Mouse (Mus musculus): ENCODE measurements around the gene Parg. TPM values are rescaled to one million over a fixed set of nuclear protein-coding genes. Genes with fewer than 3 reads are reported as not detected.

The Parg gene
- polyA plus RNA-seq, 1 experiment from 2014 or later, result 7.4 TPM

GRCm38 (mm10) chr14:32332515-32333445, 131.0 kb downstream of the Parg start:
- no peak overlapping the region for H3K27ac ChIP-seq (ENCODE audit: low read depth)
- 85% methylated on average over 20 of the region's 20 CpGs for WGBS (ENCODE audit: insufficient replicate concordance)
- ATAC-seq (no peak), DNase-seq (no peak)
- H3K9ac ChIP-seq (replicated peaks), result no peak overlapping the region
- H3K36me3 ChIP-seq (replicated peaks; ENCODE audit: insufficient read depth, low read length), result no peaks in the 10 kb centered on the region
- TF ChIP-seq EP300 (IDR thresholded peaks at IDR 0.05; ENCODE audit: low read depth), result no peak
- TF ChIP-seq CTCF (IDR thresholded peaks at IDR 0.05; ENCODE audit: low read depth), result no peak
- H3K9me3 ChIP-seq (ENCODE audit: low read length), result no peaks in the 10 kb centered on the region
- no peak overlapping the region for H3K4me2 ChIP-seq (ENCODE audit: low read depth, low read length)
- no peaks in the 10 kb centered on the region for H3K4me1 ChIP-seq (ENCODE audit: insufficient read depth)
- no peaks in the 10 kb centered on the region for H3K27me3 ChIP-seq (ENCODE audit: insufficient read depth, low read length)
- no peak overlapping the region for H3K4me3 ChIP-seq (ENCODE audit: low read depth, low read length)

- no peaks in the 10 kb centered on the region for H3K4me1 ChIP-seq (ENCODE audit: insufficient read depth)
- no peak for ATAC-seq
- DNase-seq, result no peak
- no peak overlapping the region for H3K4me3 ChIP-seq (ENCODE audit: low read depth, low read length)
- H3K9me3 ChIP-seq (ENCODE audit: low read length), result no peaks in the 10 kb centered on the region
- no peaks in the 10 kb centered on the region for H3K27me3 ChIP-seq (ENCODE audit: insufficient read depth, low read length)
- H3K27ac ChIP-seq (ENCODE audit: low read depth), result no peak overlapping the region
- WGBS (ENCODE audit: insufficient replicate concordance), result 66% methylated on average over 6 of the region's 6 CpGs
- no peak for TF ChIP-seq CTCF (IDR thresholded peaks at IDR 0.05; ENCODE audit: low read depth)
- no peak for TF ChIP-seq EP300 (IDR thresholded peaks at IDR 0.05; ENCODE audit: low read depth)
- H3K4me2 ChIP-seq (ENCODE audit: low read depth, low read length), result no peak overlapping the region
- no peak overlapping the region for H3K9ac ChIP-seq (replicated peaks)
- no peaks in the 10 kb centered on the region for H3K36me3 ChIP-seq (replicated peaks; ENCODE audit: insufficient read depth, low read length)
These were observed 134.3 kb downstream of the Parg start for GRCm38 (mm10) chr14:32336021-32336420.

- no peak for ATAC-seq
- Histone ChIP-seq H3K4me1 (ENCODE audit: insufficient read depth) (no peaks in the 10 kb centered on the region), H3K4me2 (ENCODE audit: low read depth, low read length) (no peak overlapping the region), H3K4me3 (ENCODE audit: low read depth, low read length) (no peak overlapping the region), H3K27me3 (ENCODE audit: insufficient read depth, low read length) (no peaks in the 10 kb centered on the region), H3K27ac (ENCODE audit: low read depth) (no peak overlapping the region), H3K36me3 (replicated peaks; ENCODE audit: insufficient read depth, low read length) (no peaks in the 10 kb centered on the region), H3K9me3 (ENCODE audit: low read length) (no peaks in the 10 kb centered on the region), H3K9ac (replicated peaks) (no peak overlapping the region)
- no peak for DNase-seq
- 82% methylated on average over 11 of the region's 11 CpGs for WGBS (ENCODE audit: insufficient replicate concordance)
- TF ChIP-seq EP300 (IDR thresholded peaks at IDR 0.05; ENCODE audit: low read depth), result no peak
- TF ChIP-seq CTCF (IDR thresholded peaks at IDR 0.05; ENCODE audit: low read depth), result no peak
These were observed 134.8 kb downstream of the Parg start for GRCm38 (mm10) chr14:32336547-32336946.

- H3K4me1 ChIP-seq (ENCODE audit: insufficient read depth), result no peaks in the 10 kb centered on the region
- H3K4me3 ChIP-seq (ENCODE audit: low read depth, low read length), result no peak overlapping the region
- no peak for ATAC-seq
- H3K4me2 ChIP-seq (ENCODE audit: low read depth, low read length), result no peak overlapping the region
- H3K9ac ChIP-seq (replicated peaks), result no peak overlapping the region
- WGBS (ENCODE audit: insufficient replicate concordance), result 71% methylated on average over 7 of the region's 7 CpGs
- TF ChIP-seq EP300 (IDR thresholded peaks at IDR 0.05; ENCODE audit: low read depth) (no peak), CTCF (IDR thresholded peaks at IDR 0.05; ENCODE audit: low read depth) (no peak)
- no peaks in the 10 kb centered on the region for H3K27me3 ChIP-seq (ENCODE audit: insufficient read depth, low read length)
- no peak overlapping the region for H3K27ac ChIP-seq (ENCODE audit: low read depth)
- no peaks in the 10 kb centered on the region for H3K36me3 ChIP-seq (replicated peaks; ENCODE audit: insufficient read depth, low read length)
- no peak for DNase-seq
- no peaks in the 10 kb centered on the region for H3K9me3 ChIP-seq (ENCODE audit: low read length)
These were observed 140.1 kb downstream of the Parg start for GRCm38 (mm10) chr14:32341823-32342222.

- H3K4me1 ChIP-seq (ENCODE audit: insufficient read depth), result no peaks in the 10 kb centered on the region
- 71% methylated on average over 7 of the region's 7 CpGs for WGBS (ENCODE audit: insufficient replicate concordance)
- no peak overlapping the region for H3K9ac ChIP-seq (replicated peaks)
- no peaks in the 10 kb centered on the region for H3K9me3 ChIP-seq (ENCODE audit: low read length)
- ATAC-seq, result no peak
- TF ChIP-seq EP300 (IDR thresholded peaks at IDR 0.05; ENCODE audit: low read depth), result no peak
- DNase-seq, result no peak
- H3K27ac ChIP-seq (ENCODE audit: low read depth), result no peak overlapping the region
- H3K36me3 ChIP-seq (replicated peaks; ENCODE audit: insufficient read depth, low read length), result no peaks in the 10 kb centered on the region
- no peaks in the 10 kb centered on the region for H3K27me3 ChIP-seq (ENCODE audit: insufficient read depth, low read length)
- no peak overlapping the region for H3K4me2 ChIP-seq (ENCODE audit: low read depth, low read length)
- H3K4me3 ChIP-seq (ENCODE audit: low read depth, low read length), result no peak overlapping the region
These were observed 142.4 kb downstream of the Parg start for GRCm38 (mm10) chr14:32344176-32344575.

- no peak overlapping the region for H3K4me2 ChIP-seq (ENCODE audit: low read depth, low read length)
- whole genome bisulfite sequencing (ENCODE audit: insufficient replicate concordance), result 76% methylated on average over 9 of the region's 10 CpGs
- no peaks in the 10 kb centered on the region for H3K4me1 ChIP-seq (ENCODE audit: insufficient read depth)
- no peak overlapping the region for H3K9ac ChIP-seq (replicated peaks)
- no peak overlapping the region for H3K4me3 ChIP-seq (ENCODE audit: low read depth, low read length)
- H3K9me3 ChIP-seq (ENCODE audit: low read length), result no peaks in the 10 kb centered on the region
- H3K27me3 ChIP-seq (ENCODE audit: insufficient read depth, low read length), result no peaks in the 10 kb centered on the region
- TF ChIP-seq CTCF (IDR thresholded peaks at IDR 0.05; ENCODE audit: low read depth) (no peak), EP300 (IDR thresholded peaks at IDR 0.05; ENCODE audit: low read depth) (no peak)
- H3K27ac ChIP-seq (ENCODE audit: low read depth), result no peak overlapping the region
- no peak for DNase-seq
- no peak for ATAC-seq
- H3K36me3 ChIP-seq (replicated peaks; ENCODE audit: insufficient read depth, low read length), result no peaks in the 10 kb centered on the region
These were observed 142.9 kb downstream of the Parg start for GRCm38 (mm10) chr14:32344694-32345093.

Other genes starting within 250 kb of the Parg start
- gene Galnt15, start 173.0 kb upstream of the Parg start, polyA plus RNA-seq (2015; fragmentation: Nextera tagmentation; extraction: Ambion mirVana), result 0.05 TPM in 2 replicates
- gene Oxnad1, start 116.6 kb upstream of the Parg start, polyA plus RNA-seq (2015; fragmentation: Nextera tagmentation; extraction: Ambion mirVana), result 13.5 and 14.3 TPM in 2 replicates
- 55.9 and 58.1 TPM in 2 replicates for gene Dph3, start 116.2 kb upstream of the Parg start, polyA plus RNA-seq (2015; fragmentation: Nextera tagmentation; extraction: Ambion mirVana)
- 0.22 and 0.44 TPM in 2 replicates for gene Msmb, start 59.9 kb upstream of the Parg start, polyA plus RNA-seq (2015; fragmentation: Nextera tagmentation; extraction: Ambion mirVana)
- gene Ncoa4, start 42.1 kb upstream of the Parg start, polyA plus RNA-seq (2015; fragmentation: Nextera tagmentation; extraction: Ambion mirVana), result 126 and 141 TPM in 2 replicates
- gene Timm23, start 51 bp upstream of the Parg start, polyA plus RNA-seq (2015; fragmentation: Nextera tagmentation; extraction: Ambion mirVana), result 211 and 219 TPM in 2 replicates
- gene Ogdhl, start 120.1 kb downstream of the Parg start, polyA plus RNA-seq (2015; fragmentation: Nextera tagmentation; extraction: Ambion mirVana), result 0.49 and 0.58 TPM in 2 replicates
- gene 1700024G13Rik, start 186.4 kb downstream of the Parg start, polyA plus RNA-seq (2015; fragmentation: Nextera tagmentation; extraction: Ambion mirVana), result not detected in 2 replicates

Measured in liver, postnatal 0 days (tissue).